Mouse (Mus musculus) spleen, postnatal 10 days (tissue): ENCODE data around the gene Flot2.

ENCODE experiments used
- DNase-seq, 2 experiments: peaks; one replicate each; pipeline ENCODE4 v3.0.0; 2021 to 2022; ENCODE audit warnings: low spot score in 2 of 2

The Flot2 gene

GRCm38 (mm10) chr11:78059833-78060757, 22.4 kb downstream of the Flot2 start:
- peak; percentile 68 to 87 for DNase-seq

GRCm38 (mm10) chr11:78062563-78062962, 24.8 kb downstream of the Flot2 start:
- no peak for DNase-seq

GRCm38 (mm10) chr11:78065906-78066305, 28.2 kb downstream of the Flot2 start:
- DNase-seq = peak; percentile 69 to 78

- DNase-seq = no peak
Measured at GRCm38 (mm10) chr11:78066641-78067040, 28.9 kb downstream of the Flot2 start.

- DNase-seq = no peak
Measured at GRCm38 (mm10) chr11:78067566-78067965, 29.8 kb downstream of the Flot2 start.

- no peak for DNase-seq
Measured at GRCm38 (mm10) chr11:78069130-78069529, 31.4 kb downstream of the Flot2 start.

- peak; percentile 78 to 83 for DNase-seq
Measured at GRCm38 (mm10) chr11:78069646-78070045, 31.9 kb downstream of the Flot2 start.

GRCm38 (mm10) chr11:78071938-78072337, 34.2 kb downstream of the Flot2 start:
- peak; percentile 40 to 63 for DNase-seq

GRCm38 (mm10) chr11:78072425-78073130, 34.8 kb downstream of the Flot2 start:
- DNase-seq = peak; percentile 85 to 88

- peak; percentile 58 to 78 for DNase-seq
Measured at GRCm38 (mm10) chr11:78073577-78074276, 36.0 kb downstream of the Flot2 start.

- DNase-seq = peak; percentile 53 to 54
Measured at GRCm38 (mm10) chr11:78074277-78074652, 36.5 kb downstream of the Flot2 start.

GRCm38 (mm10) chr11:78074666-78075065, 36.9 kb downstream of the Flot2 start:
- no peak for DNase-seq

- DNase-seq = peak; percentile 66 to 88
Measured at GRCm38 (mm10) chr11:78079961-78080921, 42.5 kb downstream of the Flot2 start, which contains the start of gene Eral1. Gene Eral1 (minus strand): TSS chr11:78080383.

GRCm38 (mm10) chr11:78083595-78083994, 45.9 kb downstream of the Flot2 start:
- DNase-seq = no peak

GRCm38 (mm10) chr11:78086925-78087479, 49.3 kb downstream of the Flot2 start:
- DNase-seq = no peak

GRCm38 (mm10) chr11:78087756-78088281, 50.1 kb downstream of the Flot2 start:
- DNase-seq = no peak

GRCm38 (mm10) chr11:78094137-78094503, 56.4 kb downstream of the Flot2 start:
- no peak for DNase-seq

- peak; percentile 80 to 93 for DNase-seq
Measured at GRCm38 (mm10) chr11:78094504-78095143, 56.9 kb downstream of the Flot2 start, which contains the start of gene Fam222b. Gene Fam222b (plus strand): TSS chr11:78094660.

GRCm38 (mm10) chr11:78095144-78095516, 57.4 kb downstream of the Flot2 start:
- DNase-seq = no peak

- no peak for DNase-seq
Measured at GRCm38 (mm10) chr11:78097077-78097476, 59.3 kb downstream of the Flot2 start.
